Mouse (Mus musculus) stomach, embryonic 16.5 days (tissue): ENCODE results near the gene Ccdc78. TPM values are rescaled to one million over a fixed set of nuclear protein-coding genes. Genes with fewer than 3 reads are reported as not detected.

ENCODE experiments used
- ATAC-seq: fragments of 200-750 bp; cut with Nextera tagmentation; 2 replicates; pipeline ENCODE4 v1.8.0; 2017; ENCODE audit warnings: moderate number of reproducible peaks, moderate TSS enrichment; ENCODE audit not compliant: insufficient read depth, low FRiP score
- H3K27ac ChIP-seq: fragments of 300-500 bp; sonication (generic); 2 replicates; pipeline ENCODE4 v1.5.1; 2014; ENCODE audit warnings: low read length
- H3K27me3 ChIP-seq: fragments of 300-500 bp; sonication (generic); 2 replicates; pipeline ENCODE4 v1.6.1; 2014; ENCODE audit warnings: low read length, control low read depth, mixed read lengths; ENCODE audit not compliant: control insufficient read depth, insufficient read depth
- H3K36me3 ChIP-seq: fragments of 300-500 bp; sonication (generic); 2 replicates; pipeline ENCODE4 v1.6.1; 2014; ENCODE audit warnings: low read length; ENCODE audit not compliant: control insufficient read depth, insufficient read depth
- H3K4me1 ChIP-seq: fragments of 300-500 bp; sonication (generic); 2 replicates; pipeline ENCODE4 v1.6.1; 2014; ENCODE audit warnings: low read length, control low read depth, mixed read lengths; ENCODE audit not compliant: control insufficient read depth, insufficient read depth
- H3K4me2 ChIP-seq: fragments of 300-500 bp; sonication (generic); 2 replicates; pipeline ENCODE4 v1.6.1; 2014; ENCODE audit warnings: low read depth, low read length, mixed read lengths
- H3K4me3 ChIP-seq: fragments of 300-500 bp; sonication (generic); replicated peaks from 2 replicates; pipeline ENCODE4 v1.5.1; 2014; ENCODE audit warnings: mild to moderate bottlenecking, low read length
- H3K9ac ChIP-seq: fragments of 300-500 bp; sonication (generic); 2 replicates; pipeline ENCODE4 v1.6.1; 2014; ENCODE audit warnings: low read length
- H3K9me3 ChIP-seq: fragments of 300-500 bp; sonication (generic); replicated peaks from 2 replicates; pipeline ENCODE4 v1.6.1; 2016; ENCODE audit warnings: low read length, control low read depth; ENCODE audit not compliant: control insufficient read depth
- whole genome bisulfite sequencing: fragments of 180-500 bp; shearing (Covaris S2); extraction: QIAGEN DNeasy Blood & Tissue Kit; methylation state at CpG from one replicate; pipeline ENCODE4 v1.1.7; 2014; 5-methylcytosine and 5-hydroxymethylcytosine counted together
- polyA plus RNA-seq: library from polyadenylated mRNA; unstranded; fragments of >200 nt; fragmentation: Nextera tagmentation; extraction: Ambion mirVana; gene quantifications from 2 replicates; pipeline ENCODE4 v1.2.1, GENCODE M21; 2015

Ccdc78 gene
- polyA plus RNA-seq, 1 experiment from 2014 or later, result 0.12 TPM

- no peaks in the 10 kb centered on the region for H3K36me3 ChIP-seq
- no peaks in the 10 kb centered on the region for H3K9me3 ChIP-seq
- 2% methylated on average over 20 of the region's 20 CpGs for WGBS
- H3K9ac ChIP-seq, result no peak overlapping the region
- peaks cover 30% of the 10 kb centered on the region for H3K27me3 ChIP-seq
- no peak overlapping the region for H3K27ac ChIP-seq
- peak; percentile 28; the same call in 1 of the 2 replicates for ATAC-seq
- 0 out of 2 replicates have a peak, but pooled peaks cover 2% of the 10 kb centered on the region for H3K4me1 ChIP-seq
- no peak overlapping the region for H3K4me3 ChIP-seq
- no peak overlapping the region for H3K4me2 ChIP-seq
Observed at GRCm38 (mm10) chr17:25813471-25813870, 27.1 kb downstream of the Ccdc78 start.

GRCm38 (mm10) chr17:25817662-25818061, 31.3 kb downstream of the Ccdc78 start:
- ATAC-seq, result no peak
- Histone ChIP-seq H3K9me3 (no peaks in the 10 kb centered on the region), H3K27ac (no peak overlapping the region), H3K27me3 (peaks cover 26% of the 10 kb centered on the region), H3K4me1 (peaks cover 4% of the 10 kb centered on the region; the same call in 1 of the 2 replicates), H3K4me3 (no peak overlapping the region), H3K4me2 (no peak overlapping the region), H3K36me3 (no peaks in the 10 kb centered on the region), H3K9ac (no peak overlapping the region)
- 74% methylated on average over 11 of the region's 11 CpGs for WGBS

- Histone ChIP-seq H3K4me3 (peak overlapping the region; percentile 26), H3K9ac (0 out of 2 replicates have a peak overlapping the region, but pooled peaks have one; percentile 2), H3K27ac (no peak overlapping the region), H3K27me3 (peaks cover 26% of the 10 kb centered on the region), H3K4me1 (peaks cover 7% of the 10 kb centered on the region), H3K9me3 (no peaks in the 10 kb centered on the region), H3K36me3 (no peaks in the 10 kb centered on the region), H3K4me2 (peak overlapping the region; percentile 41)
- ATAC-seq, result peak; percentile 56; the same call in 1 of the 2 replicates
- WGBS, result 7% methylated on average over 46 of the region's 46 CpGs
Observed at GRCm38 (mm10) chr17:25818851-25819780, 32.7 kb downstream of the Ccdc78 start.

- Histone ChIP-seq H3K9me3 (no peaks in the 10 kb centered on the region), H3K9ac (peak within 1 kb of the TSS; percentile 83), H3K27me3 (peaks cover 17% of the 10 kb centered on the region), H3K27ac (peak within 1 kb of the TSS; percentile 51), H3K4me1 (peaks cover 22% of the 10 kb centered on the region), H3K4me2 (peak within 1 kb of the TSS; percentile 92), H3K36me3 (0 out of 2 replicates have a peak, but pooled peaks cover 12% of the 10 kb centered on the region), H3K4me3 (peak within 1 kb of the TSS; percentile 67)
- WGBS, result 1% methylated on average over 18 of the region's 18 CpGs
- ATAC-seq, result peak; percentile 53
Observed at GRCm38 (mm10) chr17:25823452-25823851, 37.1 kb downstream of the Ccdc78 start, which contains the start of gene Wdr24. Gene Wdr24 (plus strand): TSS chr17:25823627.

- ATAC-seq, result no peak
- 66% methylated on average over 16 of the region's 17 CpGs for WGBS
- Histone ChIP-seq H3K4me3 (peak overlapping the region; percentile 67), H3K9ac (peak overlapping the region; percentile 83), H3K9me3 (no peaks in the 10 kb centered on the region), H3K27me3 (peaks cover 8% of the 10 kb centered on the region), H3K4me2 (peak overlapping the region; percentile 92), H3K36me3 (0 out of 2 replicates have a peak, but pooled peaks cover 12% of the 10 kb centered on the region), H3K27ac (no peak overlapping the region), H3K4me1 (peaks cover 20% of the 10 kb centered on the region)
Observed at GRCm38 (mm10) chr17:25824362-25825142, 38.2 kb downstream of the Ccdc78 start.

- no peak for ATAC-seq
- WGBS, result 86% methylated on average over 6 of the region's 6 CpGs
- no peaks in the 10 kb centered on the region for H3K9me3 ChIP-seq
- no peak overlapping the region; the same call in 1 of the 2 replicates for H3K9ac ChIP-seq
- no peak overlapping the region for H3K27ac ChIP-seq
- no peak overlapping the region for H3K4me3 ChIP-seq
- peaks cover 3% of the 10 kb centered on the region; the same call in 1 of the 2 replicates for H3K27me3 ChIP-seq
- peaks cover 12% of the 10 kb centered on the region; the same call in 1 of the 2 replicates for H3K36me3 ChIP-seq
- H3K4me2 ChIP-seq, result no peak overlapping the region
- peaks cover 27% of the 10 kb centered on the region for H3K4me1 ChIP-seq
Observed at GRCm38 (mm10) chr17:25825311-25825710, 38.9 kb downstream of the Ccdc78 start.

GRCm38 (mm10) chr17:25825984-25826570, 39.7 kb downstream of the Ccdc78 start:
- Histone ChIP-seq H3K27me3 (peaks cover 3% of the 10 kb centered on the region; the same call in 1 of the 2 replicates), H3K27ac (no peak overlapping the region), H3K9me3 (no peaks in the 10 kb centered on the region), H3K4me3 (no peak overlapping the region), H3K36me3 (peaks cover 20% of the 10 kb centered on the region), H3K9ac (no peak overlapping the region), H3K4me2 (no peak overlapping the region), H3K4me1 (peaks cover 35% of the 10 kb centered on the region)
- ATAC-seq, result no peak
- 93% methylated on average over 27 of the region's 27 CpGs for WGBS

GRCm38 (mm10) chr17:25827011-25827410, 40.6 kb downstream of the Ccdc78 start:
- Histone ChIP-seq H3K4me2 (no peak overlapping the region), H3K9ac (no peak overlapping the region), H3K27me3 (0 out of 2 replicates have a peak, but pooled peaks cover 3% of the 10 kb centered on the region), H3K4me3 (no peak overlapping the region), H3K36me3 (peaks cover 23% of the 10 kb centered on the region), H3K9me3 (no peaks in the 10 kb centered on the region), H3K4me1 (peaks cover 43% of the 10 kb centered on the region), H3K27ac (no peak overlapping the region)
- ATAC-seq, result no peak
- WGBS, result 94% methylated on average over 13 of the region's 13 CpGs
